Mouse (Mus musculus): ENCODE results near the gene Mlycd. TPM values are rescaled to one million over a fixed set of nuclear protein-coding genes. Genes with fewer than 3 reads are reported as not detected.
A peak's percentile ranks its signal among the peaks of the same experiment; 100 is the strongest.
"Not testable (repeated sequence)": the region's sequence is repeated elsewhere in the genome, so short reads cannot be mapped to it uniquely, and the experiment has no call there.

The Mlycd gene
- not detected in 2 replicates for polyA plus RNA-seq (2012; ENCODE audit: insufficient read depth, insufficient read length, low replicate concordance, missing spikeins)

DNA sequence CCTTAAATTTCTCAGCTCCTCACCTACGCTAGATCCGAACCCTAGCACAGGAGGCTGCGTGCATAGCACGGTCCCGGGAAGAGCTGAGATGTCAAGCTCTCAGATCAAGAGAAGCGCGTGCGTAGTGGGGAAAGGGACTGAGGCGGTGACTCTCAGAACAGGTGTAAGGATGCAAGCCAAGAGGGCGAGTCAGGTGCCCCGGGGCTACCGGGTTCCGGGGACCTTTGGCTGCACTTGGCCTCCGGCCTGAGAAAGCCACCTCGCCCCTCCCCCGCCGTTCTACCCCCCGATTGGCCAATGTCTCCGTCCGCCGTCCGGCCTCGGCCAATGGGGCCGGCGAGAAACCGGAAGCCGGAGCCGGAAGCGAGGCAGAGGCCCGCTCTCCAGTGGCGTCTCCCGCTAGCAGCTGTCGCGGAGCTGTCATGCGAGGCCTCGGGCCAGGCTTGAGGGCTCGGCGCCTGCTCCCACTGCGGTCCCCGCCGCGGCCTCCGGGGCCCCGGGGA lies at the start of gene Mlycd:
Gene Mlycd, plus strand, starts transcription at position 355 of the 503 bp plus-strand sequence.
- H3K27ac ChIP-seq (ENCODE audit: insufficient read depth, low read depth, low read length): peak within 1 kb of the TSS; percentile 79
- TF ChIP-seq POLR2A (IDR thresholded peaks at IDR 0.05; ENCODE audit: insufficient read depth, low read depth, low read length): peak; percentile 86
- no peak for TF ChIP-seq CTCF (IDR thresholded peaks at IDR 0.05; ENCODE audit: insufficient read depth, low read depth, low read length)
- under 1% methylated on average over 44 of the region's 44 CpGs for WGBS
- H3K4me1 ChIP-seq (ENCODE audit: control insufficient read depth, insufficient read depth, low read length): peaks cover 25% of the 10 kb centered on the region
- H3K4me3 ChIP-seq (ENCODE audit: insufficient read depth, low read depth, low read length): peak within 1 kb of the TSS; percentile 68

DNA sequence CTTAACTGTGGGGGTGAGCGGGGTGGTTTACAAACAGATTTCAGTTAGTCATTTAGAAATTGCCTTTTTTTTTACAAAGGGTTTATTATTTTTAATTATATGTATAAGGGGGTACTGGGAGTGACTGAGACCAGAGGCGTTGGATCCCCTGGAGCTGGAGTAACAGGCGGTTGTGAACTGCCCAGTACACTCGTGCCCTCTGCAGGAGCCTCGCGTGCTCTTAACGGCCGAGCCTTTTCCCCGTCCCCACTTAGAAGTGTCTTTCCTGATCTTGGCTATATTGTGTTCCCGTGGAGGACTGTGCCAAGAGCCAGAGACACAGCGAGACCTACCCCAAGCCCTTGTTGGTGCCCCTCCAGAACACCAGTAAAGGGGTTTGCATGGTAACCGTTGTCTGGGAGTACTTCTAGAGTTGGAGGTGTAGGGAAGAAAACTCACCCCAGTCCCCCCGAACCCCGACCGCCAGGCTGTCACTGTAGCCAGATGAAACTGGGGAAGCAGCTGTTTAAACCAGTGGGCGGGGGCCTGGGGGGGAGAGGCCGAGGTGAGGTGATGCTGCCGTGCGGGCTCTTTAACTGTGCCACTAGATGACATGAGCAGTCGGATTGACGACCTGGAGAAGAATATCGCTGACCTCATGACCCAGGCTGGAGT lies 49.5 kb upstream of the Mlycd start:
- no peak for TF ChIP-seq POLR2A (IDR thresholded peaks at IDR 0.05; ENCODE audit: insufficient read depth, low read depth, low read length)
- TF ChIP-seq CTCF (IDR thresholded peaks at IDR 0.05; ENCODE audit: insufficient read depth, low read depth, low read length): no peak
- 48% methylated on average over 22 of the region's 22 CpGs for WGBS
- H3K4me3 ChIP-seq (ENCODE audit: insufficient read depth, low read depth, low read length): peak overlapping the region; percentile 79
- no peak overlapping the region for H3K27ac ChIP-seq (ENCODE audit: insufficient read depth, low read depth, low read length)
- peaks cover 8% of the 10 kb centered on the region for H3K4me1 ChIP-seq (ENCODE audit: control insufficient read depth, insufficient read depth, low read length)

- peak overlapping the region; percentile 79; the same call in 1 of the 2 replicates for H3K4me3 ChIP-seq (ENCODE audit: insufficient read depth, low read depth, low read length)
- WGBS: 89% methylated on average over 15 of the region's 15 CpGs
- TF ChIP-seq POLR2A (IDR thresholded peaks at IDR 0.05; ENCODE audit: insufficient read depth, low read depth, low read length): no peak
These were observed 49.0 kb upstream of the Mlycd start for GRCm38 (mm10) chr8:119345683-119346075.

DNA sequence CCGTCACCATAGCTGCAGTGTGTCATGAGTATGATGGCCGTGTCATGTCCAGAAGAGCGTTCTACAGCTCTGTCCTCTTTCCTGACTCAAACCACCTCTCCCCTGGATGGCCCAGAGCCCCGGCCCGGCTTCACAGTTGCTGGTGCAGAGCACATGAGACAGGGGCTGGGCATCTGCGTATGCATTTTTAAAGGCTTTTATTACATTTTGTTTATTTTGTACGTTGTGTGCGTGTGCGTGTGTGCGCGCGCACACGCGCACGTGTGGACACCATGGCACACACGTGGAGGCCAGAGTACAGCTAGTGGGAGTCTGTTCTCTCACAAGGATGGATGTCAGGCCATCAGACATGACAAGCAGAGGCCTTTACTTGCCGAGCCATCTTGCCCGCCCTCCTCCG lies 43.0 kb upstream of the Mlycd start:
- TF ChIP-seq CTCF (IDR thresholded peaks at IDR 0.05; ENCODE audit: insufficient read depth, low read depth, low read length): no peak
- TF ChIP-seq POLR2A (IDR thresholded peaks at IDR 0.05; ENCODE audit: insufficient read depth, low read depth, low read length): no peak
- Histone ChIP-seq H3K4me3 (ENCODE audit: insufficient read depth, low read depth, low read length) (no peak overlapping the region), H3K27ac (ENCODE audit: insufficient read depth, low read depth, low read length) (no peak overlapping the region), H3K4me1 (ENCODE audit: control insufficient read depth, insufficient read depth, low read length) (no peaks in the 10 kb centered on the region)
- 96% methylated on average over 19 of the region's 19 CpGs for WGBS

More at GRCm38 (mm10) chr8:119345683-119346075, 49.0 kb upstream of the Mlycd start:
- Histone ChIP-seq H3K27ac (ENCODE audit: insufficient read depth, low read depth, low read length) (no peak overlapping the region), H3K4me1 (ENCODE audit: control insufficient read depth, insufficient read depth, low read length) (peaks cover 8% of the 10 kb centered on the region)

DNA sequence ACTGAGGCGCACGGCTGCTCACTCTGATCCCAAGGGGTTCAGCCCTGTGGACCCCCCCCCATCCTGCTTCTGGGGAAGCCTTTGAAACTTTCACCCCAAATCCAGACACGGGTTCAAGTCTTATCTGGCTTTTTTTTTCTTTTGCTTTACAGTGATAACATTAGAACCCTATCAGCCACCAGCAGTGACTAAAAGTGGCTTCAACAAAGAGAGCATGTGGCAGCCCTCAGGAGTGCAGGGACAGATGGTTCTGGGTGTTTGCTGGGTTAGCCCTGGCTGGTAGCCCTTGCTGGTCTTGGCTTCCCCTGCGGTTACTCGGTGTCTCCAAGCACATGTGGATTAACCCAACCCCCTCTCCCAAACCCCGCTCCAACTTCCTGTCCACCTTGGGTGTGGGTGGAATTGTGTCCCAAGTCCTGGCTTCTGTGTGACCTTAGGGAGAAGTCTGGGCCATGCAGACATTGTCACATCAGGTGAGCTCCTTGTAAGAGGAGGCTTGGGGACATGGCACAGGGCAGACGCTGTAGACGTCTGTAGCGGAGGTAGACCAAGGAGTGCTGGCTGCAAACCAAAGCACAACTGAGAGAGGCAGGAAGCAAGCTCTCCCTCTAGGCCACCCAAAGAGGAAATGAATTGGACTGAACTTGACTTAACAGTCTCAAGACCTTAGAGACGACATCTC lies 41.6 kb upstream of the Mlycd start:
- 83% methylated on average over 10 of the region's 10 CpGs for WGBS
- TF ChIP-seq POLR2A (IDR thresholded peaks at IDR 0.05; ENCODE audit: insufficient read depth, low read depth, low read length) (no peak), CTCF (IDR thresholded peaks at IDR 0.05; ENCODE audit: insufficient read depth, low read depth, low read length) (no peak)
- no peaks in the 10 kb centered on the region for H3K4me1 ChIP-seq (ENCODE audit: control insufficient read depth, insufficient read depth, low read length)

DNA sequence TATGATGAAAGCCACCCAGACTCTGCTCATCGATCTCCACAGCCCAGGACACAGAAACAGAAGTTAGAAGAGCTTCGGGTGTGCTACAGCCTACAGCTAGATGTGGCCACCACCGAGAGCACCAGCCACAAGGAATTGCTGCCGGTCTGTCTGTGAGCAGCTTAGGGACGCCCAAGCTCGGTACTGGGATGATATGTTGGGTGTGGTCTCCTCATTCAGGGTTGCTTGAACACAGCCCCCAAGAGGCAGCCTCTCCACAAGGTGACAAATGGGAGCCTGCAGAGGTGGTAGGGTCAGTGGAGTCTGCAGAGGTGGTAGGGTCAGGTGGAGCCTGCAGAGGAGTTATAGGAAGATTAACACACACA lies 41.0 kb upstream of the Mlycd start:
- no peaks in the 10 kb centered on the region for H3K4me1 ChIP-seq (ENCODE audit: control insufficient read depth, insufficient read depth, low read length)
- no peak overlapping the region for H3K27ac ChIP-seq (ENCODE audit: insufficient read depth, low read depth, low read length)
- no peak overlapping the region for H3K4me3 ChIP-seq (ENCODE audit: insufficient read depth, low read depth, low read length)
- TF ChIP-seq POLR2A (IDR thresholded peaks at IDR 0.05; ENCODE audit: insufficient read depth, low read depth, low read length): no peak
- WGBS: 87% methylated on average over 6 of the region's 6 CpGs

More for the DNA sequence above, 41.6 kb upstream of the Mlycd start:
- Histone ChIP-seq H3K4me3 (ENCODE audit: insufficient read depth, low read depth, low read length) (no peak overlapping the region), H3K27ac (ENCODE audit: insufficient read depth, low read depth, low read length) (no peak overlapping the region)

- not testable (repeated sequence) for H3K27ac ChIP-seq (ENCODE audit: insufficient read depth, low read depth, low read length); H3K4me3 ChIP-seq (ENCODE audit: insufficient read depth, low read depth, low read length); H3K4me1 ChIP-seq (ENCODE audit: control insufficient read depth, insufficient read depth, low read length)
- 60% methylated on average over 5 of the region's 5 CpGs for whole genome bisulfite sequencing
These were observed 38.0 kb upstream of the Mlycd start for GRCm38 (mm10) chr8:119356631-119357030.

DNA sequence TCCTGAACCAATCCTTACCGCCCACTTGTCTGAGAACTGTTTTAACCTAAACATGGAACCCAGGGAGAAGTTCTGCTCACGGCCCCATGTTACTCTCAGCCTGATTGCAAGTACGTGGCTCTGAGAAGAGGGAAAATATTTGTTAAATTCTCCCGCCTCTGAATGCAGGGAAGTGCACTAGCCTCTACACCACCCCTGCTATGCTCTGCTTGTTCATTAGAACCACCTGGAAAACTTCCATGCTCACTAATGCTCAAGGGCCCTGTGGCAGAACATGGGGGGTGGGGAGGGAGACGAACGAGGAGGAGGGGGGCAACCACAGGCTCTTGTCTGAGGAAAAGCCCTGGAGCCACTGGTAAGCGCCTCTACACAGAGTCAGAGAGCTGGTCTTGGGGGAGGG lies 36.5 kb upstream of the Mlycd start:
- no peaks in the 10 kb centered on the region for H3K4me1 ChIP-seq (ENCODE audit: control insufficient read depth, insufficient read depth, low read length)
- H3K4me3 ChIP-seq (ENCODE audit: insufficient read depth, low read depth, low read length): no peak overlapping the region
- WGBS: 83% methylated on average over 7 of the region's 7 CpGs
- no peak for TF ChIP-seq CTCF (IDR thresholded peaks at IDR 0.05; ENCODE audit: insufficient read depth, low read depth, low read length)
- no peak for TF ChIP-seq POLR2A (IDR thresholded peaks at IDR 0.05; ENCODE audit: insufficient read depth, low read depth, low read length)
- no peak overlapping the region for H3K27ac ChIP-seq (ENCODE audit: insufficient read depth, low read depth, low read length)

DNA sequence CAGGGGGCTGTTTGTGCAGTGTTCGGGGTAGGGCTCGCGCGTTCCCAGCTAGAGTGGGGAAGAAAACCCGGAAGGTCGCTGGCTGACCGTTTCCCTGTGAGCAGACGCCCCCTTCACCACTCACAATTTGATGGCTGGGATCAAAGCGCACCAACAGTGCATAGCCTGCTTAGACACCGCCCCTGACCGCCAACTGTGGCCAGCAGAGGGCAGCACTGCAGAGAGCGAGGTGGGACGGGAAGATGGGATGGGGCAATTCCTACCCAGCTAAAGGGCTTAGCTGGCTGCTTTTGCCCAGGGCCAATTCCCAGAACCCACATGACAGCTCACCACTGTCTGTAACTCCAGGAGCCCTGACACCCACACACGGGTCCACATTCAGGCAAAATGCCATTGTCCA lies 35.8 kb upstream of the Mlycd start:
- H3K4me1 ChIP-seq (ENCODE audit: control insufficient read depth, insufficient read depth, low read length): no peaks in the 10 kb centered on the region
- 45% methylated on average over 14 of the region's 14 CpGs for WGBS
- H3K4me3 ChIP-seq (ENCODE audit: insufficient read depth, low read depth, low read length): no peak overlapping the region
- H3K27ac ChIP-seq (ENCODE audit: insufficient read depth, low read depth, low read length): no peak overlapping the region
- TF ChIP-seq CTCF (IDR thresholded peaks at IDR 0.05; ENCODE audit: insufficient read depth, low read depth, low read length): peak; percentile 46; the same call in 1 of the 2 replicates
- TF ChIP-seq POLR2A (IDR thresholded peaks at IDR 0.05; ENCODE audit: insufficient read depth, low read depth, low read length): no peak
